Mouse (Mus musculus) lung, postnatal 14 days (tissue): ENCODE data around the gene Lcn8.
"Not testable (repeated sequence)": the region's sequence is repeated elsewhere in the genome, so short reads cannot be mapped to it uniquely, and the experiment has no call there.

ENCODE experiments used
- DNase-seq: peaks from one replicate; pipeline ENCODE4 v3.0.0; 2021

The Lcn8 gene

DNA sequence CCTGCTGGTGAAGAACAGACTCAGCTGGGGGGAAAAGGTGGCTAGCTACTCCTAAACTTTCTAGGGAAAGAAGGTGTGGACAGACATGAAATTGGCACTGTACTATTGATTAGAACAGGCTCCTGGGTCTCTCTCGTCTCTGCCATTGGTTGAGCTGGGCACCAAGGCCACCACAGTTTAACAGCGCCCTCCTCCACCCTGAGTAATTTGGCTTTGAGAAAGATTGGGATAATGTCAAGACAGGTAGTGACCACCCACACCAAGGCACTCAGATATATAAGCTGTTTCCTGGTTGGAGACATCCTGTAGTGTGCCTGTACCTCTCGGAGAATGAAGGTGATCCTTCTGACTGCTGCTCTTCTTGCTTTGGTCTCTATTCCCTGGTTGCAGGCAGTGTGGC lies 23.6 kb downstream of the Lcn8 start, which contains the start of gene Lcn6:
TSS of gene Lcn6 (plus strand) at position 301 of the 400 bp plus-strand sequence.
- no peak for DNase-seq

DNA sequence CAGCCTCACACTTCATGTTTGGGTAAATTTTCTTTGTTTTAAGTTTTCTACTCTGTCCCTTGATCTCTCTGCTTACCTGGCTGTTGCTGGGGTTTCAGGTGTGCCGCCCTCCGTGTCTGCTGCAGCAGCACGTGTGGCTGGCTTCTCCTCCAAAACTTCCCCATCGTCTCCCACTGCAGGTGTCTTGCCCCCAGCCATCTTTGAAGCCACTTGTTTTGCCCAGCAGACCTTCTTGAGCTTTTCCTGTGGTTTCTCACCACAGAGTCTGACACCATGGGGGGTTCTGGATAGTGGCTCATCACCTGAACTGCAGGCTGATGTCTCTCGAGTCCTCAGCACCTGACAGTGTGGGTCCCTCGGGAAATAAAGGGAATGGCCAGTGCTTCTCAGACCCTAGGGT lies 26.6 kb downstream of the Lcn8 start:
- no peak for DNase-seq

DNA sequence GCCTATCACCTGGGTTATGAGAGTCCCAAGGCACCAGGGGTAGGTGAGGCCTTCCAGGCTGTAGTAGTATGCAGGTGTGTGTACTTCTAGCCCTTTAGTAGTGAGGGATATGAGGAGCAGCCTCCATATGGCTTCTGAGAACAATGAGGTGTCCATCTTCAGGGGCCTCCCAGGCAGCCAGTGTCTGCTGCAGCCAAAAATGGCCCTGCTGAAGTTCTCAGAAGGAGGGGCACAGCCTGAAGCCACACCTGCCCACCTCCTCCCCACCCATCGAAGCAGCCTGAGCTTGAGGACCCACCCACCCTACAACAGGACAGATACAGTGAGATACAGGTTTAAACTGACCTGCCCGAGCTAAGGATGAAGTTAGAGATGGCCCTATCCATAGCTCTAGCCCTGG lies 29.5 kb downstream of the Lcn8 start, which contains the start of gene Lcn10:
TSS of gene Lcn10 (plus strand) at position 301 of the 400 bp plus-strand sequence.
- DNase-seq = no peak

DNA sequence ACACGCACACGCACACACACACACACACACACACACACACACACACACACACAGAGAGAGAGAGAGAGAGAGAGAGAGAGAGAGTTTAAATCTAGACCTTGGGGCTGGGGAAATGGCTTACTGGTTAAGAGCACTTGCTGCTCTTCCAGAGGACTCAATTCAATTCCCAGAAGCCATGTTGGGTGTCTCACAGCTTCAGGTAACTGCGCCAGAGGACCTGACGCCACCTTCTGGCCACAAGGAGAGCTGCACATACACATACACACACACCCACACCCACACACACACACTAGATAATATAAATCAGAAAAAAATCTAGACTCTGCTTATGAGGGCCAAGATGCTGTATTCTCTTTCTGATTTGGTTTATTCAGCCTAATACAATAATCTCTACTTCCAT lies 34.0 kb downstream of the Lcn8 start:
- no peak for DNase-seq

DNA sequence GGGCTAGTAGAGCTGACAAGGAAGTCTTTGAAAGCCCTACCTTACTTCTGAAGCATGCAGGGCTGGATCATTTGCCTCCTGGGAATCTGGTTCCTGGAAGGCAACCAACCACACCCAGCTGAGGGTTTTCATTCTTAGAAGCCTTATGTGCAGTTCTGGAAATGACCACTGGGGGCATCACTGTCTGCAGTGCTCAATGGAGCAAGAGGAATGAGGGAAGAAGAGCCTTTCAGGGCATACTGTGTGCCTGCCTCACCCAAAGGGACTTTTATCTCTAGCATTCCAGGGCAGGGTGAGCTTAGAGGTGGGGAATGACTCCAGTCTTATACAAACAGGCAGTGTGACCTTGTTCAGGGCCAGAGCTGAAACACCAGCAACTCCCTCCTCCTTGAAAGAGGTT lies 41.7 kb downstream of the Lcn8 start:
- DNase-seq = peak; percentile 77

DNA sequence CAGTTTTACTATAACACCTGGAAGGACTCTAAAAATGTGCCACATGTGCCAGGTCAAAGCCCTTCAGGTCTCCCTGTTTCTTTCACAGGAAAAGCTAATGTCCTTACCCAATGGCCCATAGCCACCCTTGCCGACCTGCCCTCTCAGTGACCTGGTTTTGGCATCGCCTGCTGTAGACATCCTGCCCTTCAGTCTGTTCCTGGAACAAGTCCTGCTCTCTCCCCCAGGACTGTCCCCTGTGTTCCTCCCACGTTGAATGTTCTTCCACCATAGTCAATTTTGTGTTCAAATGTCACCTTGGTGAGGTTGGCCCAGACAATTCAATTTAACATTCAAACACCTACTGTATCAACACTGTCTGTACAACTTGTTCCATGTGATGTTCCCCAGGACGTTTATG lies 44.0 kb downstream of the Lcn8 start:
- no peak for DNase-seq

DNA sequence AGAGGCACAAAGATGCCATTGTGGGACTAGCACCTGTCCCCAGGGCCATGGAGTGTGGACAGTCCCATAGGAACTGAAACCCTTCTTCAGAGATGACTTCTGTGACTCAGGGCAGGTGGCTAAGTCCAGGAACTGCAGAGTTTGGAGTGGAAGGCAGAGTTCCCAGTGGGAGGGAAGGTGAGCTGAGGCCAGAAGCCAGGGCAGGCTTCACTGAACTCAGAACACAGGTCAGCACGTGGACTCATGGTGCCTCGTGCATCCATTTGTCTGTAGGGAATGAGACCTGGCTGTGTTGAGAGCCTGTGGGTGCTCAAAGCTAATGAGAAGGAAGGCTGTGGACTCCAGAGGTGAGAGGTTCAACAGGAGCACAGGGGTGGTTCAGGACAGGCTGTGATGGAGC lies 45.8 kb downstream of the Lcn8 start:
- no peak for DNase-seq

DNA sequence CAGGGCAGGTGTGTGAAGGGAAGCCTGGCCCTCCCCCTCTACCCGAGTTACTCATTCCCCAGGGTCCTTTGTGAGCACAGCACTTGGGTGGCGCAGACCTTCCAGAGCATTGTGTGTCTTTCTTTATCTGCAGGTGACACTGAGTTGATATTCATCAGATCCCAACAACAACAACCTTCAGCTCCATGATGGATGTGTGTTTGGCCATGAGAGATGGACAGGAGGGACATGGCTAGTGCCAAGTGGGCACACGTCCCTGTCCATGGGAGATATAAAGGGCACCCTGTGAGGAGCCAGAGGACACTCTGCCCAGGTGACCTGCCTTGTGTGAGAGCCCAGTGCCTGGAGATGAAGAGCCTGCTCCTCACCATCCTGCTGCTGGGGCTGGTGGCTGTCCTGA lies 46.8 kb downstream of the Lcn8 start, which contains the start of gene Obp2a:
TSS of gene Obp2a (plus strand) at position 301 of the 400 bp plus-strand sequence.
- not testable (repeated sequence) for DNase-seq

DNA sequence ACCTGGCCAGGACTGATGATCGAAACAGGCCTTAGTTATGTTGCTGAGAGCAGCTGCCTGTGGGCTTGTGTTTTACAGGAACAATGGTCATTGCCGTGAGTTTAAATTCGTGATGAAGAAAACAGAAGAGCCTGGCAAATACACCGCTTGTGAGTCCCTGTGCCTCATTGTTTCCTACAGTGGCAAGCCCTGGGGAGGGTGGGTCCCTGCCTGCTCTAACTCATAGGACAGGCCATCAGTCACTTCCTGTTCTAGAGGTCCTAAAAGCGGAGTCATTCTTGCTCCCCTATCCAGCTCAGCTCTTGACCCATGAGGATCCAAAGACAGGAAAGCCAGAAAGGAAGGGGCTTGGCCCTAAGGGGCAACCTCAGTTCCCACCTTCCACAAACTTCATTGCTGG lies 48.1 kb downstream of the Lcn8 start:
- no peak for DNase-seq

DNA sequence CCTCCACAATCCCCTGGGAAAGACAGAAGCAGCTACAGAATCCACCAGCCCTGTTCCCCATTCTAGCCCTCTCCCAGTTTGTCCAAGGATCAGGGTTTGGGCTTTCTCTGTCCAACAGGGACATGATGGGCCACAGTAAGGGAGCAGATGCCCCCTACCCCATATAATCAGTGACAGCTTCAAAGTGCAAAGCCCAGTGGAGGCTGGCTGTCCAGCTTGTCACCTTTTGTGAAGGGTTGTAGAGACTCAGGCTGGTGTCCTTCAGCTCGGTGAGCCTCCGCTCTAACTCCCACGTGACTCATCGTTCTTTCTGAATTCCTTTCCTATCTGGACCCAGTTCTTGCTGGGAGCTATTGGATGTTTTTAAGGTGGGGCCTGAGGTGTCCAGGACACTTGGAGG lies 50.8 kb downstream of the Lcn8 start:
- no peak for DNase-seq
